Mouse (Mus musculus) kidney, adult 9 months (tissue): ENCODE results near the gene Fam189b.

ENCODE experiments used
- DNase-seq: peaks from one replicate; pipeline ENCODE4 v3.0.0; 2022

Gene Fam189b

DNA sequence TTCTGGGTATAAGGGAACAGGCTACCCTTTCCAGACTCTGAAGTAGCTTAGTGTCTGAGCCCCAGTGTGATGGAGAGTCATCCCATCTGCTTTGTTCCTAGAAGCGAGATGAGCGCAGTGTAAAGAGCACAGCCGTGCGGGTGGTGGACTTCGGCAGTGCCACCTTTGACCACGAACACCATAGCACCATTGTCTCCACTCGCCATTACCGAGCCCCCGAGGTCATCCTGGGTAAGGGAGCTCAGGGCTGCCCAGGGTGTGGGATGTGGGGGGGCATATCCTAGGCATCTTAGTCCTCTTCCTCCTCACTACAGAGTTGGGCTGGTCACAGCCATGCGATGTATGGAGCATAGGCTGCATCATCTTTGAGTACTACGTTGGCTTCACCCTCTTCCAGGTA lies 8.1 kb upstream of the Fam189b start:
- DNase-seq: no peak

GRCm38 (mm10) chr3:89175544-89175943 lies 7.4 kb upstream of the Fam189b start:
- DNase-seq: no peak

DNA sequence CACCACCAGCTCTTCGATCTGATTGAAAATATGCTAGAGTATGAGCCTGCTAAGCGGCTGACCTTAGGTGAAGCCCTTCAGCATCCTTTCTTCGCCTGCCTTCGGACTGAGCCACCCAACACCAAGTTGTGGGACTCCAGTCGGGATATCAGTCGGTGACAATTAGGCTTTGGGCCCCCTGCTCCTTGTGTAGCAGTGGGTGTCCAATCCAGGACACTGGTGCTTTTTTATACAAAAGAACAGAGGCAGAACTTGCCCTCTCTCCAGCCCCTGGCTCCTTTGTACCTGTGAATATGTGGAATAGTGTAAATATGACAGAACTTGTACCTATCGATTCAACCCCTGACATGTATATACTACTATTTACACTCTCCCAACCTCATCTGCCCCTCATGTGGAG lies 6.5 kb upstream of the Fam189b start:
- DNase-seq: no peak

GRCm38 (mm10) chr3:89177242-89178106 lies 5.5 kb upstream of the Fam189b start, which contains the start of gene Scamp3:
Gene Scamp3 (plus strand): TSS chr3:89177473.
- peak; percentile 95 for DNase-seq

DNA sequence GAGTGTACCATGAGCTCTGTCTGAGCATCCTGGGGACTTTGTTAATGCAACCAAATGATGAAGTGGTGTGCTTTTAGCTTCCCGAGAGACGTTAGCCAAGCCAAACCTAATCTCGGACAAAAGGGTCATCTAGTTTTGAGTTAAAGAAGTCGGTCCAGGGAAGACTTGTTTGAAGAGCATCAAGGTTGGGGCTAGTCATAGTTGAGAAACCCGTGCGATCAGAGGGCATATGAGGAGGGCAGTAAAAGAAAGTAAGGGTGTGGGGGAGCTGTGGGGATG lies 4.9 kb upstream of the Fam189b start:
- no peak for DNase-seq

GRCm38 (mm10) chr3:89179056-89179455 lies 3.9 kb upstream of the Fam189b start:
- DNase-seq: no peak

DNA sequence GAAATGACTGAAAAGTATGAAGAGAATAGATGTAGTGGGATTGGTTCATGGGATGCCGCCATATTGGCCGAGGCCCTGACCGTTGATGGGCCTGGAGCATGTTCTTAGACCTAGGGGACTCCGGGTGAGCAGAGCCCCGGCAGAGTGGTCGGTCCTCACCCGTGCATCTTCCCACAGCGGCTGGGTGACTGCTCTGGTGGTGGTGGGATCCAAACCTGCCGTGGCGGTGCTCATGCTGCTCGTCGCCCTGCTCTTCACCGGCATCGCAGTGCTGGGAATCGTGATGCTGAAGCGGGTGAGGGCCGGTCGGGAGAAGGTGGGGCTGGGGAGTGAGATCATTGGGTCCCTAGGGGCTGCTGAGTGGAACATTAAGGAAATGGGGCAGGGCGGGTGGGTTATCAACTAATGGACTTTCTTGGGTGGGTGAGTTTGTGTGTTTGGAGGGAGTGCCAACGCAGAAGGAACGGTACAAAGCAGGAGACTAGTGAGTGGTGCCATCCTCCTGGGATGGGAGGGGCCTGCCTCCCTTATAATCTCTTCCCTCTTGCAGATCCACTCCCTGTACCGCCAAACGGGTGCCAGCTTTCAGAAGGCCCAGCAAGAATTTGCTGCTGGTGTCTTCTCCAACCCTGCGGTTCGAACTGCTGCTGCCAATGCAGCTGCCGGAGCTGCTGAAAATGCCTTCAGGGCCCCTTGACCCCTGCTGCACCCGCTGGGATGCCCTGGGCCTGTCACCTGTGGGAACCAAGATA lies 1.0 kb upstream of the Fam189b start:
- DNase-seq: no peak

GRCm38 (mm10) chr3:89182531-89183057 lies 349 bp upstream of the Fam189b start:
- no peak for DNase-seq

- DNase-seq: no peak
These were observed 994 bp downstream of the Fam189b start for GRCm38 (mm10) chr3:89183959-89184315.

DNA sequence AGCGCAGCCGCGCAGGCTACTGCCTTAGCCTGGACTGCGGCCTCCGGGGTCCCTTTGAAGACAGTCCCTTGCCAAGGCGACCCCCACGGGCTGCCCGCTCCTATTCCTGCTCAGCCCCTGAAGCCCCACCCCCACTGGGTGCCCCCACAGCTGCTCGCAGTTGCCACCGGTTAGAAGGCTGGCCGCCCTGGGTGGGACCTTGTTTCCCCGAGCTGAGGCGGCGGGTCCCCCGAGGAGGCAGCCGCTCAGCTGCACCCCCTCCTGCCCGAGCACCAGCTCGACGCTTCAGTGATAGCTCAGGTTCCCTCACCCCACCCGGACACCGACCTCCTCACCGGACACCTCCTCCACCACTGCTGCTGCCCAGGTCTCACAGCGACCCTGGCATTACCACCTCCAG lies 4.3 kb downstream of the Fam189b start:
- DNase-seq: no peak

DNA sequence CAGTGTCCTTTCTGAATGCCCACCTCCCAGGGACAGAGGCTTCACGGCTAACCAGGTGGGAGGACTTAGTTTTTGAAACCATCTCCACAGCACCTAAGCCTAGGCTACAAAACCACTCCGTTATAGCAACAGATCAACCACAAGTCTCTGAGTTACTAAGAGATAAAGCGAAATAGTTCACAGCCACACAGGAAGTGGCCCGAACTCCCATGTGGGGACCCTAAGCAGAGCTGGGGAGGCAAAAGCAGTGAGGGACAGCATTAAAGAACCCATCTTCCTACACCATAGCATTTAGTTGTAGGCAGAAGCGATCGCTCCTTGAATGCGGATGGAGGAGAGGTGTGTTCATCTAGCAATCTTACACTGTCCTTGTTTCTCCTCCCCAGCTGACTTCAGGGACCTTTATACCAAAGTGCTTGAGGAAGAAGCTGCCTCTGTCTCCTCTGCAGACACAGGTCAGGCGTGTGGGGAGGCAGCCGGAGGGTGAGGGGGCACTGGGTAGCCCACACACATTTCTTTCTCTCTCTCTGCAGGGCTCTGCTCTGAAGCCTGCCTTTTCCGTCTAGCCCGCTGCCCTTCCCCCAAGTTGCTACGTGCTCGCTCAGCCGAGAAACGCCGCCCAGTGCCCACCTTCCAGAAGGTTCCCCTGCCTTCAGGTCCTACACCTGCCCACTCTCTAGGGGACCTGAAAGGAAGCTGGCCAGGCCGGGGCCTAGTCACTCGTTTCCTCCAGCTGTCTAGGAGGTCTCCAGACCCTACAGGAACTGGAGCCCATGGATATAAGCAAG lies 4.9 kb downstream of the Fam189b start:
- DNase-seq: no peak

GRCm38 (mm10) chr3:89188478-89188875 lies 5.5 kb downstream of the Fam189b start:
- DNase-seq: no peak

DNA sequence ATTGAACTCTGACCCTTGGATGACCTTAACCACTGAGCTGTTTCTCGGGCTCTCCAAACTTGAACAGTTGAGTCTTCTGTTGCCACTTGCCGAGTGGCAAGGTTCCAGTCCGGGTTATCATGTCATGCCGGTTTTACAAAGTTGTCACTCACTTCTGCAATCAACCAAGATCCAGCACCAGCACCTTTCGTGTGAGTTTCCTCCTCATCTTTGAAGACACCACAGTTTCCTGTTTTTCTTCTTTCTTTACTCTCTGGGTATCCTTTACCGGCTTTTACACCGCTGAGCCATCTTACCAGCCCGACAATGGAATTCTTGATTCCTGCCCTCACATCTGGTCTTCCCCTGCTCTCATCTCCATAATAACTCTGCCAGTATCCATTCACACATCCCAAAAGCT lies 7.5 kb downstream of the Fam189b start:
- DNase-seq: no peak

DNA sequence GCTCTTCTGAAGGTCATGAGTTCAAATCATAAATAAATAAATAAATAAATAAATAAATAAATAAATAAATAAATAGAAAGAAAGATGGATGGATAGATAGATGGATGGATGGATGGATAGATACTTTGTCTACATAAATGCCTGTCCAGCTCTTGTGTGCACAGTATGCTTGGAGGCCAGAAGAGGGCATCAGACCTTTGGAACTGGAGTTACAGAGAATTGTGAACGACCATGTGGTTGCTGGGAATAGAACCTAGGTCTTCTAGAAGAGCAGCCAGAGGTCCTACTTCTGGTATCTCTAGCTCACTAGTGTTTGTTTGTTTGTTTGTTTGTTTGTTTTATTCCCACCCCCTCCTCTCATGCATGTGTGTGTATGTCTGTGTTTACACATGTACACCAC lies 10.4 kb downstream of the Fam189b start:
- DNase-seq: no peak

DNA sequence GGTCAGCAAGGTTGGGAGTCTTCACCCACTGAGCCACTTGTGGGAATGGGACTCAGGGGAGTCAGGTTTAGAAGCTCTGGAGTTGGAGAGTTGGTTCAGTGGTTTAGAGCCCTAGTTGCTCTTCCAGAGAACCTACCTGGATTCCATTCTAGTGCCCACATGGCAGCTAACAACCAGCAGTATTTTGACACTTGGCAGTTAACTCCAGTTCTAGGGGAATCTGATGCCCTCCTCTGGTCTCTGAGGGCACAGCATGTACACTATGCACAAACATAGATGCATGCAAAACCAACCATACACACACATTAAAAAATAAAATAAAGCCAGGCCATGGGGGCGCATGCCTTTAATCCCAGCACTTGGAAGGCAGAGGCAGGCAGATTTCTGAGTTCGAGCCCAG lies 10.9 kb downstream of the Fam189b start:
- DNase-seq: no peak

DNA sequence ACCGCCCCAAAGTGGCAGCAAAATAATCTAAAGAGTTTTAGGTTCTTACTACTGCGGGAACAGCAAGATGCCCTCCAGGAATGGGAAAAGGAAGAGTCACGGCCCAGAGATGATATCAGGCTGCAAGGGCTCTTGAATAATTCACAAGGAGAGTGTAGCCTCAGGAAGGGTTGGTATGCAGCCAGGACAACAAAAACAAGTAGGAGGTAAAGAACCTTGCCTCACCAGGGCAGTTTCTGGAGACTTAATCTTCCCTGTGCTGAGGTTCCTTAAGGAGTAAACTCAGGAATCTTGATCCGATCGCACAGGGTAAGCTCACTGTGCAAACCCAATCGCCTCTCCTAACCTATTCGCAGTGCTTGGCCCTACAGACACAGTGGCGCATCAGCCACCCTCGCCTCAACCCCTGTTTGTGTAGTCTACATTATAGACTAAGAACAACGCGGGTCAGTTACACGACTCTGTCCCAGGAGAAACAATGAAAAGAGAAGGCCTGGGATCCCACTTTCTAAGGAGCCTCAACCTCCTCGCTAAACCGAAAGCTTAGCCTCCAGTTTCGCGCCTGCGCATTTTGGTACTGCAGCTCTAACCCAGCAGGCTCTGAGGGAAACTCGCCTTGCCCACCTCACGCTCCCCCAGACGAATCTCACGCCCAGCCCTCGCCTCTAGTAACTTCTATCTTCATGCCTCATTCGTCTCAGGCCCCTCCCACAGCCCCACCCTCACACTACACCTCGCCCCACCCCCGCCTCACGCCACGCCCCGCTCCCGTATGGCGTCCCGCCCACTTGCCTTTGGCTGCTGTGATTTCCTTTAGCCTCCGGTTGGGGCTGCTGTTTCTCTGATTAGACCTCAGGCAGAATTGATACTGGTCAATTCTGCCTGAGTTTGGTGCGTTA lies 13.3 kb downstream of the Fam189b start:
- DNase-seq: peak; percentile 83

DNA sequence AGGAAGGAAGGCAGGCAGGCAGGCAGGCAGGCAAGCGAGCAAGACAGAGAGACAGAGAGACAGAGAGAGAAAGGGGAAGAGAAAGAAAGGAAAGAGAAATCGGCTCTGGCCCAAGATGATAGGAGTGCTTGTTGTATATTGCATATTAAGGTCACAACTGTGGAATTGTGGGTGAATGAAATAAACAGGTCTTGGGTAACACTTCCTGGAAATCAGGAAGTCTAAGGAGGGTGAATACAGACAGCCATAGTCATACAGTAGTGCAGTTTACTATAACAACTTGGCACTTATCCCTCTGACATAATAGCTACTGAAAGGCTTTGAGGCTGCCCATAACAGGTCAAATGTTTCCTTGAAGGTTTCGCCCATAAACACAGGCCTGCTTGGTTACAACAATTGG lies 16.9 kb downstream of the Fam189b start:
- DNase-seq: no peak

- peak; percentile 88 for DNase-seq
These were observed 19.6 kb downstream of the Fam189b start, which contains the start of gene Gba for GRCm38 (mm10) chr3:89202253-89203141. Gene Gba (plus strand): TSS chr3:89202928.

GRCm38 (mm10) chr3:89203142-89203514 lies 20.2 kb downstream of the Fam189b start:
- no peak for DNase-seq

GRCm38 (mm10) chr3:89206079-89206478 lies 23.1 kb downstream of the Fam189b start:
- DNase-seq: no peak

GRCm38 (mm10) chr3:89206695-89207094 lies 23.8 kb downstream of the Fam189b start:
- DNase-seq: no peak
